Mouse (Mus musculus) embryonic facial prominence, embryonic 14.5 days (tissue): Measurements from ENCODE around the gene Gm20388. TPM values are rescaled to one million over a fixed set of nuclear protein-coding genes. Genes with fewer than 3 reads are reported as not detected.
A peak's percentile ranks its signal among the peaks of the same experiment; 100 is the strongest.

Experiments used
- ATAC-seq: fragments of 200-750 bp; cut with Nextera tagmentation; 2 replicates; pipeline ENCODE4 v1.8.0; 2017; ENCODE audit warnings: low read depth, moderate number of reproducible peaks, moderate TSS enrichment
- DNase-seq: peaks from one replicate; pipeline ENCODE4 v3.0.0-alpha.2; 2015; ENCODE audit warnings: low spot score
- H3K27ac ChIP-seq: fragments of 300-500 bp; sonication (generic); replicated peaks from 2 replicates; pipeline ENCODE4 v1.5.1; 2014; ENCODE audit warnings: low read depth, mild to moderate bottlenecking, low read length, moderate library complexity
- H3K27me3 ChIP-seq: fragments of 300-500 bp; sonication (generic); replicated peaks from 2 replicates; pipeline ENCODE4 v1.6.1; 2014; ENCODE audit warnings: low read length; ENCODE audit not compliant: control insufficient read depth, insufficient read depth
- H3K36me3 ChIP-seq: fragments of 300-500 bp; sonication (generic); 2 replicates; pipeline ENCODE4 v1.6.1; 2014; ENCODE audit warnings: low read length, mixed read lengths; ENCODE audit not compliant: control insufficient read depth, insufficient read depth
- H3K4me1 ChIP-seq: fragments of 300-500 bp; sonication (generic); 2 replicates; pipeline ENCODE4 v1.6.1; 2014; ENCODE audit warnings: antibody characterized with exemption, low read length; ENCODE audit not compliant: control insufficient read depth, insufficient read depth
- H3K4me2 ChIP-seq: fragments of 300-500 bp; sonication (generic); 2 replicates; pipeline ENCODE4 v1.6.1; 2014; ENCODE audit warnings: low read depth, mild to moderate bottlenecking, low read length, moderate library complexity, mixed read lengths
- H3K4me3 ChIP-seq: fragments of 300-500 bp; sonication (generic); 2 replicates; pipeline ENCODE4 v1.5.1; 2014; ENCODE audit warnings: low read depth, mild to moderate bottlenecking, low read length
- H3K9ac ChIP-seq: fragments of 300-500 bp; sonication (generic); 2 replicates; pipeline ENCODE4 v1.6.1; 2014; ENCODE audit warnings: low read depth, mild to moderate bottlenecking, low read length, moderate library complexity, mixed read lengths
- H3K9me3 ChIP-seq: fragments of 300-500 bp; sonication (generic); 2 replicates; pipeline ENCODE4 v1.6.1; 2016; ENCODE audit warnings: low read length; ENCODE audit not compliant: control insufficient read depth
- WGBS: fragments of 180-500 bp; shearing (Covaris S2); extraction: QIAGEN DNeasy Blood & Tissue Kit; methylation state at CpG from one replicate; pipeline ENCODE4 v1.1.7; 2014; 5-methylcytosine and 5-hydroxymethylcytosine counted together
- polyA plus RNA-seq: library from polyadenylated mRNA; unstranded; fragments of >200 nt; fragmentation: Nextera tagmentation; extraction: Ambion mirVana; gene quantifications from 2 replicates; pipeline ENCODE4 v1.2.1, GENCODE M21; 2014

Gene Gm20388
- polyA plus RNA-seq, 1 experiment from 2014 or later: not detected

DNA sequence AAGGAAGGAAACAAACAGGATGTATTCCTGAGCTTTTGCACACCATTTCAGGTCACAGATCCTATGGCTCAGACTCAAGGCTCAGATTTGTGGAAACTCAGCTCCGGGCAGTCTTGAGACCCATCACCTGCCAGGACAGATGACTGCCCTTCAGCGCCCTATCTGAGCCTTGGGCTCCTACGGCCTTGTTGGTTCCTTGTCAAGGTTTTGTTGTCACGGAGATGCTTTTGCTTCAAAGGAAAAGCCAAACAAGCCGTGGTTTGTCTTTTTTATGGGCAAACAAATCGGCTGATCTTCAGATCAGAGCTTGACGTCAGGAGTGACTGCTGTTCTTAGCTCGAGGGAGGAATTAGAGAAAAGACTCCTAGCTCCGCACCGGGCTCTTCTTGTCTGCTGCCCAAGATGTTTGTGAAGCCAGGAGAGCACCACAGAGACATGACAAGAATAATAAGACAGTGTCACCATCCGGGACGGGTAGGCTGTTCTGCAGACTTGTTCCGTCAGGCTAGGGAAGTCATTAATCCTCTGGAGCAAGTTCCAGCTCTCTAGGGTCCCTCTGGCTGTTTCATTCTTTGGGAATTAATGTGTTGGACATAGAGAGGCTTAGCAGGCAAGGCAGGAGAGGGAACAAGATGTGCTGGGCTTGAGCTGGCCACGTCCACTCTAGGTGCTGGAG, 1945.6 kb downstream of the Gm20388 start:
- H3K27ac ChIP-seq: no peak overlapping the region
- H3K4me3 ChIP-seq: no peak overlapping the region
- H3K4me2 ChIP-seq: no peak overlapping the region
- DNase-seq: no peak
- 72% methylated on average over 14 of the region's 14 CpGs for WGBS
- no peaks in the 10 kb centered on the region for H3K4me1 ChIP-seq
- H3K9me3 ChIP-seq: no peaks in the 10 kb centered on the region
- H3K36me3 ChIP-seq: no peaks in the 10 kb centered on the region
- H3K9ac ChIP-seq: no peak overlapping the region
- no peaks in the 10 kb centered on the region for H3K27me3 ChIP-seq
- no peak for ATAC-seq

DNA sequence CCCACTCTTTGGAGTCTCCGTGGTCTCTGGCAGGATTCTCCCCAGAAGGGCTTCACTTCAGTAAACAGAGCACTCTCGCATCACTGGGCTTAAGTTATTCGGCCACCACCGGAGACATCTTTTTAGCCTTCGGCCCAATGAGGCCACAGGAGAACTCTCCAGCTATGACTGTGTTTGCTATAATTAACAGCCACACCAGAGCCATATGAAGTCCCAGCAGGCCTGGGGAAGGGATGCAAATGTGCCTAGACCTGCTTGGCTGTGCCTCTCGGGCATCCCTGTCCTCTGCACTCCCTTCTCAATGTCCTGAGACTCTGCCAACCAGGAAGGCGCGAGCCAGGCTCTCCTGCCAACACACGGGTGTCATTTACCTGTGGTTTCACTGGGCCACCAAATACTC, 1946.7 kb downstream of the Gm20388 start:
- Histone ChIP-seq H3K4me3 (no peak overlapping the region), H3K27ac (no peak overlapping the region), H3K4me1 (no peaks in the 10 kb centered on the region), H3K9me3 (no peaks in the 10 kb centered on the region), H3K36me3 (no peaks in the 10 kb centered on the region), H3K9ac (no peak overlapping the region), H3K4me2 (no peak overlapping the region), H3K27me3 (no peaks in the 10 kb centered on the region)
- ATAC-seq (no peak), DNase-seq (peak; percentile 19)
- WGBS: 56% methylated on average over 9 of the region's 9 CpGs

GRCm38 (mm10) chr8:121857747-121858146, 1947.1 kb downstream of the Gm20388 start:
- Histone ChIP-seq H3K27me3 (no peaks in the 10 kb centered on the region), H3K4me3 (no peak overlapping the region), H3K27ac (no peak overlapping the region), H3K9me3 (no peaks in the 10 kb centered on the region), H3K4me2 (no peak overlapping the region), H3K36me3 (no peaks in the 10 kb centered on the region), H3K4me1 (no peaks in the 10 kb centered on the region), H3K9ac (no peak overlapping the region)
- 38% methylated on average over 2 of the region's 2 CpGs for WGBS
- no peak for DNase-seq
- ATAC-seq: no peak

GRCm38 (mm10) chr8:121861276-121861675, 1950.6 kb downstream of the Gm20388 start:
- ATAC-seq: peak; percentile 42
- H3K27me3 ChIP-seq: no peaks in the 10 kb centered on the region
- H3K4me2 ChIP-seq: no peak overlapping the region
- no peaks in the 10 kb centered on the region for H3K9me3 ChIP-seq
- no peak overlapping the region for H3K4me3 ChIP-seq
- no peaks in the 10 kb centered on the region for H3K4me1 ChIP-seq
- 27% methylated on average over 6 of the region's 6 CpGs for WGBS
- no peaks in the 10 kb centered on the region for H3K36me3 ChIP-seq
- H3K27ac ChIP-seq: no peak overlapping the region
- no peak overlapping the region for H3K9ac ChIP-seq
- DNase-seq: peak; percentile 77

- Histone ChIP-seq H3K4me2 (no peak overlapping the region), H3K9ac (no peak overlapping the region), H3K9me3 (no peaks in the 10 kb centered on the region), H3K4me3 (no peak overlapping the region), H3K4me1 (no peaks in the 10 kb centered on the region), H3K27me3 (no peaks in the 10 kb centered on the region), H3K36me3 (no peaks in the 10 kb centered on the region), H3K27ac (peak overlapping the region; percentile 28; the same call in 1 of the 2 replicates)
- ATAC-seq (peak; percentile 93), DNase-seq (peak; percentile 73)
- WGBS: 52% methylated on average over 10 of the region's 12 CpGs
These were observed 1951.3 kb downstream of the Gm20388 start for GRCm38 (mm10) chr8:121861806-121862548.

- Histone ChIP-seq H3K9me3 (no peaks in the 10 kb centered on the region), H3K36me3 (no peaks in the 10 kb centered on the region), H3K27me3 (no peaks in the 10 kb centered on the region), H3K27ac (no peak overlapping the region), H3K4me2 (no peak overlapping the region), H3K9ac (no peak overlapping the region), H3K4me1 (no peaks in the 10 kb centered on the region), H3K4me3 (no peak overlapping the region)
- ATAC-seq: no peak
- DNase-seq: peak; percentile 22
- 39% methylated on average over 8 of the region's 8 CpGs for WGBS
These were observed 1954.7 kb downstream of the Gm20388 start for GRCm38 (mm10) chr8:121865356-121865755.

DNA sequence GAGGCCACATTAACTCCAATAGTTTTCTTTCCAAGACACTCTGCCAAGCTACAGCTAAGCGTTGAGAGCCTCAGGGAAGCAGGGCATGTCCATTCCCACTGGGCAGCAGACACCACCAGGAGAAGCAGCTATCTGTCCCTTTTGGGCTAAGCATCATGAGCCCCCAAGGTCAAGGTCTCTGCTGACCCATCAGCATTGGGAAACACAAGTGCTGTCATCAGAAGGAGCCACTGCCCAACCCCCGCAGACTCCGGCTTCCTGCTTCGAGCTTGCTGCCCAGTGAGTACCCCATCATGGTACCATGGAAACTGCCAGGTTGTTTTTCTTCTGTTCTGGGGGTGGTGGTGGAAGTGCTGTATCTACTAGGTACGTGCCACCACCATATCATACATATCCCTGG, 1957.6 kb downstream of the Gm20388 start:
- Histone ChIP-seq H3K4me1 (peaks cover 7% of the 10 kb centered on the region), H3K4me2 (no peak overlapping the region), H3K27me3 (no peaks in the 10 kb centered on the region), H3K9ac (no peak overlapping the region), H3K27ac (no peak overlapping the region), H3K9me3 (no peaks in the 10 kb centered on the region), H3K36me3 (no peaks in the 10 kb centered on the region), H3K4me3 (no peak overlapping the region)
- 89% methylated on average over 5 of the region's 5 CpGs for WGBS
- DNase-seq: no peak
- no peak for ATAC-seq

- no peak overlapping the region for H3K27ac ChIP-seq
- H3K36me3 ChIP-seq: no peaks in the 10 kb centered on the region
- no peaks in the 10 kb centered on the region for H3K9me3 ChIP-seq
- ATAC-seq (no peak), DNase-seq (no peak)
- 88% methylated on average over 7 of the region's 7 CpGs for WGBS
- H3K4me1 ChIP-seq: peaks cover 9% of the 10 kb centered on the region
- no peaks in the 10 kb centered on the region for H3K27me3 ChIP-seq
- no peak overlapping the region for H3K4me3 ChIP-seq
- no peak overlapping the region for H3K4me2 ChIP-seq
- no peak overlapping the region for H3K9ac ChIP-seq
These were observed 1958.3 kb downstream of the Gm20388 start for GRCm38 (mm10) chr8:121868896-121869295.

DNA sequence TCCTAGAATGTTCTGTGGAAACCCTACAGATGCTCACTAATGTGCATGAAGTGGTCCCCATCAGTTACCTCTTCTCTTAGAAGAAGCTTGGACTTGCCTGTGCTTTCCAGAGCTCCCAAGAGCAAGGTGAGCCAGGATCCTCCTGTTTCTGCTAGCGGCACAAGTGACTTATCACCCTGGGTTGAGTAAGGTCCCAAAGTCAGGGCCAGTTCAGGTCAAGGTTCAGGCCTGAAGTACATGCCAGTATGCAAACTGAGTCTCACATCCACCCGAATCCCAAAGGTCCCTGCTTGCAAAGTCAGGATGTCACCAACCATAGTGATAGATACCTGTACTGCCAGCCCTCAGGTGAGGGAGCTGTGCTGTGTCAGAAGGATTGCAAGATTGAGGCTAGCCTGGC, 1959.5 kb downstream of the Gm20388 start:
- no peak overlapping the region for H3K9ac ChIP-seq
- H3K4me3 ChIP-seq: no peak overlapping the region
- ATAC-seq: no peak
- H3K27ac ChIP-seq: no peak overlapping the region
- no peak overlapping the region for H3K4me2 ChIP-seq
- no peak for DNase-seq
- 78% methylated on average over 2 of the region's 2 CpGs for WGBS
- H3K4me1 ChIP-seq: peaks cover 16% of the 10 kb centered on the region
- no peaks in the 10 kb centered on the region for H3K27me3 ChIP-seq
- no peaks in the 10 kb centered on the region for H3K36me3 ChIP-seq
- H3K9me3 ChIP-seq: no peaks in the 10 kb centered on the region
